Mouse (Mus musculus) lung, postnatal 25 days (tissue): Measurements from ENCODE around the gene Nipal3.

Experiments used
- DNase-seq: peaks from one replicate; pipeline ENCODE4 v3.0.0; 2022; ENCODE audit warnings: low spot score

Nipal3 gene

DNA sequence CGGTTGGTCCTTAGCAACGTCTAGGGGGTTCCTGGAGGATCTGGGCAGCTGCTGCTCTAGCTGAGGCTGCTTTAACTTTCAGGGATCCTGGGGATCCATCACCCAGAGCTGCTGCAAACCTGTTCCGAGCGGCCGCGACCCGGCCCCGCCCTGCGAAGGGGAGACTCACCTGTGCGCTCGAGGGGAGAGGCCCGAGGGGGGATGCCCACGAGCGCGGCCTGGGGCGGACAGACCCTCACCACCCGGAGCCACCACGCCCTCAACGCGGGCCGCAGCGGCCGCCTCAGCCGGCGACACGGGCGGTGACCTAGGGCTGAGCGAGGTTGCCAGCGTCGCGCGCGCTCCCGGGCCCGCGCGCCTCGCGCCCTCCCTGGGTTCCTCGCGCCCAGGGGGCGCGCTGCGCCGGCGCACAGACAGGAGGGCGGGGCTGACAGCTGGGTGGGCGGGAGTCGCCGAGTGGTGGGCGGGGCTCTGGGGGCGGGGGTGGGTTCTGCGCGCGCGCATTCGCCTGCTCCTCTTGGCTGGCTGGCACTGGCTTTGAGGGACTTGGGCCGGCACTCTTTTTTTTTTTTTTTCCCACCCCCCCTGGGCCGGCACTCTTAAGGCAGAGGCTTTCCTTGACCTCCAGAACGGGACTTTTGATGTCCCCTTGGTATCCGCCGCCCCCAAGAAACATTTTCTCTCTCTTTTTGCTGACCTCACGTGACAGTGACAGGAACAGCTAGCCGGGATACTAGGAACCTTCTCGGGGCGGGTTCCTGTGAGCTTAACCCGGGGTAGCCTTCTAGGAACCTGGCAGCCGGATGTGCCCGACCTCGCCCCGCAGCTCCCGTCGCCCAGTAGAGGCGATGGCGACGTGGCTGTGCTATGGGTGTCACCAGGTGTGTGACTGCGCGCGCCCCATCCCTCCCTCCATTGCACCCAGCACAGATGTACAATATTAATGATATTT, 61.1 kb downstream of the Nipal3 start, which contains the start of gene Rcan3:
Rcan3 (minus strand) TSS at position 411 of the 952 bp plus-strand sequence.
- peak; percentile 64 for DNase-seq

DNA sequence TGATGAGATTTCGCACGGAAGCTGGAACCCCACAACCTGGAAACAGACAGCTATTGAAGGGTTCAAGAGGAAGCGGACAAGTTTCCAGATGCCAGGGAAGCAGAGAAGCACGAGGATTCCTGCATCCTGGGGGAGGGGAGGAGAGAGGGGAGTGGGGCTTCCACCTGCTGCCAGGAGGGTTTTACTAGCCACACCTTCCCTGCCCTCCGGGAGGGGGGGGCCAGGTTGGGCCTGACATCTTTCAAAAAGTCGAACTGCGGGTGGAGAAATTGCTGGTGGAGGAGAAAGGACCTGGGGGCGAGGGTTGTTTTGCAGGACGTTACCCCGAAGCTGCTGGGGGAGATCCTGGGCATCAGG, 61.8 kb downstream of the Nipal3 start:
- no peak for DNase-seq

GRCm38 (mm10) chr4:135429990-135430760, 64.7 kb downstream of the Nipal3 start:
- DNase-seq = no peak

- no peak for DNase-seq
Observed at GRCm38 (mm10) chr4:135429383-135429782, 65.5 kb downstream of the Nipal3 start.

- DNase-seq = no peak
Observed at GRCm38 (mm10) chr4:135426587-135426986, 68.3 kb downstream of the Nipal3 start.

- DNase-seq = no peak
Observed at GRCm38 (mm10) chr4:135425625-135426024, 69.2 kb downstream of the Nipal3 start.

- DNase-seq = no peak
Observed at GRCm38 (mm10) chr4:135420961-135421360, 73.9 kb downstream of the Nipal3 start.

DNA sequence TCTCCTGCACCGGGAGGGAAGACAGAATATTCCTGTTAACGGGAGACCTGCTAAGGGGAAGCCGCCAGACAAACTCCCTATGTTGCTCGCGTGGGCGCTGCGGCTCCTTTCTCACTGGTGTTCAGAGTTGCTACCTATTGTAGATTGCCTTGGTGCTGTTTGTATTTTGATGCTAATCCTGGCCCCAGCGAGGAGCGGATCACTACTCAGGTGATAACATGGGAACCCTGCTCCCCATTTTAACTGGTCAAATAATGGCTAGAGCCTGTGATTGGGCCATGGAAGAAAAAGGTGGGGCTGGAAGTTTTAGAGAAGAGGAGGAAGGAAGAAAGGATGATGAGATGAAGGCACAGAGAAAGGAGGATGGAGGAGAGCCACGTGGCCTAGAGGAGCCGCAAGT, 74.4 kb downstream of the Nipal3 start:
- no peak for DNase-seq

DNA sequence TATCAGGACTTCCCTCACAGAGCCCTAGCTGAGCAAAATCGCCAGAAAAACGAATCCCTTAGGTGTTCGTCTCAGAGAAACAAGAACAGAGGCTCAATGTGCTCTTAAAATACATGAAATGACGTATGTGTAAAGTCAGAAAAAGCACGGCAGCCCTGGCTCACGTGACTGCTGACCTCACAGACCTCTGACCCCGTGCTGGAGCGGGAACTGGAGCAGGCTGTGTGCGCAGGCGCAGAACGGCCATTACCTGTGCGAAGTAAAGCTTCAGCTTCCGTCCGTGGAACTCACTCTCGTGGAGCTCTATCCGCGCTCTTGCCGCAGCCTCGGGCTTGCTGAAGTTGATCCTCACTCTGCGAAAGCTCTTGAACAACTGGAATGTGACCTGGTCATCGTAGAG, 74.8 kb downstream of the Nipal3 start:
- DNase-seq = no peak

GRCm38 (mm10) chr4:135416367-135416766, 78.5 kb downstream of the Nipal3 start:
- peak; percentile 15 for DNase-seq

GRCm38 (mm10) chr4:135413491-135413890, 81.3 kb downstream of the Nipal3 start:
- DNase-seq = no peak

- peak; percentile 54 for DNase-seq
Observed at GRCm38 (mm10) chr4:135411633-135412032, 83.2 kb downstream of the Nipal3 start.

- peak; percentile 18 for DNase-seq
Observed at GRCm38 (mm10) chr4:135406180-135406579, 88.7 kb downstream of the Nipal3 start.

- DNase-seq = no peak
Observed at GRCm38 (mm10) chr4:135404916-135405315, 89.9 kb downstream of the Nipal3 start.

- no peak for DNase-seq
Observed at GRCm38 (mm10) chr4:135404048-135404447, 90.8 kb downstream of the Nipal3 start.

DNA sequence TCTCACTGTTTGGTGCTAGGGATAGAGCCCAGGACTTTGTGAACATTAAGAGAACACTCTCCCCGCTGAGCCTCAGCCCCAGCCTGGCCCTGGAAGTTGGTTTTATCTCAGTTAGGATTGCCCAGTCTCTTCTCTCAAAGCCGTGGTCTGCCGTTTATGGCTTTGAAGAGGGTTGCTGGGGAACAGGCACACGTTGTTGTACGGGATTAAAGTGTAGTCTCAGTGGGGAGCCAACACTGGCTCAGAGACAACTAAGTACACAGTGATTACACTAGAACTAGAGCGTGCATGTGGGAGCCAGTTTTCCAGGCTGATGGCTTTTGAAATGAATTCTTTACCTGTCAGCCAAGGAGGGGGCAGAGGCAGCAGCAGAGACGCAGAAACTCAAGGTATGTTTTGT, 93.0 kb downstream of the Nipal3 start:
- no peak for DNase-seq

DNA sequence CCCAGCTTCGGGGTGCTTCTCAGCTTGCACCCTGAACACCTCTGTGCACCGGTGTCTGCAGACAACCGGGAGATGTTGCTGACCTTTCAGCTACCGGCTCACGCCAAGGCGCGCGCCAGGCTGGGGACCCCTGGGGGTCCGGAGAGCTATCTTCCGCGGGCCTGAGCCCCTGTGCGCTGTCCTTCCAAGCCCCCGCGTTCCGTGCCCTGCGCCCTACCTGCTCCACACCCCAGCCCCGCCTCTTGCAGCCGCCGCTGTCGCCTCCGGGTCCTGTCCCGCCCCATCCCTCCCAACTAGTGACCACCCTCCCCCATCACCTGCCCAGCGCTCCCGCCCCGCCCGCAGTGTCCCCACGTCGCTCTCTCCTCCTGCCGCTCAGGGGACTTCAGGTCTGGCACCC, 96.8 kb downstream of the Nipal3 start, which contains the start of gene Ncmap:
Ncmap (minus strand) TSS at position 237 of the 400 bp plus-strand sequence.
- no peak for DNase-seq

- no peak for DNase-seq
Observed at GRCm38 (mm10) chr4:135397551-135397950, 97.3 kb downstream of the Nipal3 start.

GRCm38 (mm10) chr4:135396303-135396702, 98.5 kb downstream of the Nipal3 start:
- DNase-seq = no peak
